Mouse (Mus musculus) urinary bladder, adult 2 months (tissue): ENCODE results near the gene Xlr3a. TPM values are rescaled to one million over a fixed set of nuclear protein-coding genes. Genes with fewer than 3 reads are reported as not detected.
"Not testable (repeated sequence)": the region's sequence is repeated elsewhere in the genome, so short reads cannot be mapped to it uniquely, and the experiment has no call there.

Experiments used
- DNase-seq: peaks from one replicate; pipeline ENCODE4 v3.0.0; 2022; ENCODE audit warnings: low spot score
- polyA plus RNA-seq: library from polyadenylated mRNA; depleted of rRNA; stranded (reverse); fragments of >200 nt; gene quantifications from 2 replicates; pipeline ENCODE4 v1.2.3, GENCODE M21; 2012; rRNA removed

Gene Xlr3a
- 1.5 and 4.1 TPM in 2 replicates for polyA plus RNA-seq

DNA sequence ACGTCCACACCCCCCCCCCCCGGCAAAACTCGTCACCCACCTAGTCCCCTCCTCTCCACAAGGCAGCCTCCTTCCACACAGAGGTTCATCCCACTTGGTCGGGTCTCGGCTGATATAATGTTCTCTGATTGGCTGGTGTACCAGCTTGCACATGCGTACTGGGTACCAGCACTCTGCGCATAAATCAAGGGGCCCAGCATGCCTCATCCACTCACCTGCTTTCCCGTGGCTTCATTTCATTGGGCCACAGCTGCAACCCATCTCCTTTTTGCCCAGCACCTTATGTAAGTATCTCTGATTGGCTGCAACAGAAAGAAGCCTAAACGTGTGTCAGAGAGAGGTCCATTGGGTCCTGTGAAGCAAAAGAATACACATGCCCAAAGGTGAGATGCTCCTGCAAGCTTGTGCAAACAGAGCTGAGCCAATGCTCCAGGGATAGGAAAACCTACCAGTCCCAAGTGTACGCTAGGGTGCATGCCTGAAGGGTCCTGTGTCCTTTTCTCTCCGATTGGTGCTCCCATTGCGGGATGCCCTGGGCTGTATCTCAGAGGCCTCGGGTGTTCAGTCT, at the start of gene Xlr3a:
TSS of gene Xlr3a (minus strand) at position 155 of the 568 bp plus-strand sequence.
- not testable (repeated sequence) for DNase-seq

DNA sequence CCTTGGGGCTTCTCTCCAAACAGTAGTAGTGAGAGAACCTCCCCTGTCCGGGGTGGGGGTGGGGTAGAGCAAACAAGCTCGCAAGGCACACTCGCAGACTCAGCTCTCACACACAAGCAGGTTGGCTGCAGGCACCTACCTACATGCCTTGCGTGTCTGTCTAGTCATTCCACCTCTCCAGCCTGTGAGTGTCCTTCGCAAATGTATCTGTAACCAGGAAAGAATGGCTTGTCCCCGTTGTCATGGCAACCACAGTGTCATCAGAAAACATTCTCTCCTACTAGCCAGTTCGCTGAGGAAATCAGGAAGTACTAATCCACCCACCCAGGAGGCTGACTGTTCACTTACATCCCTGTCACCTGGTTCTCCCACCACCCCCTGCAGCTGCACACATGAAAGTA, 46.3 kb upstream of the Xlr3a start:
- DNase-seq, result not testable (repeated sequence)

DNA sequence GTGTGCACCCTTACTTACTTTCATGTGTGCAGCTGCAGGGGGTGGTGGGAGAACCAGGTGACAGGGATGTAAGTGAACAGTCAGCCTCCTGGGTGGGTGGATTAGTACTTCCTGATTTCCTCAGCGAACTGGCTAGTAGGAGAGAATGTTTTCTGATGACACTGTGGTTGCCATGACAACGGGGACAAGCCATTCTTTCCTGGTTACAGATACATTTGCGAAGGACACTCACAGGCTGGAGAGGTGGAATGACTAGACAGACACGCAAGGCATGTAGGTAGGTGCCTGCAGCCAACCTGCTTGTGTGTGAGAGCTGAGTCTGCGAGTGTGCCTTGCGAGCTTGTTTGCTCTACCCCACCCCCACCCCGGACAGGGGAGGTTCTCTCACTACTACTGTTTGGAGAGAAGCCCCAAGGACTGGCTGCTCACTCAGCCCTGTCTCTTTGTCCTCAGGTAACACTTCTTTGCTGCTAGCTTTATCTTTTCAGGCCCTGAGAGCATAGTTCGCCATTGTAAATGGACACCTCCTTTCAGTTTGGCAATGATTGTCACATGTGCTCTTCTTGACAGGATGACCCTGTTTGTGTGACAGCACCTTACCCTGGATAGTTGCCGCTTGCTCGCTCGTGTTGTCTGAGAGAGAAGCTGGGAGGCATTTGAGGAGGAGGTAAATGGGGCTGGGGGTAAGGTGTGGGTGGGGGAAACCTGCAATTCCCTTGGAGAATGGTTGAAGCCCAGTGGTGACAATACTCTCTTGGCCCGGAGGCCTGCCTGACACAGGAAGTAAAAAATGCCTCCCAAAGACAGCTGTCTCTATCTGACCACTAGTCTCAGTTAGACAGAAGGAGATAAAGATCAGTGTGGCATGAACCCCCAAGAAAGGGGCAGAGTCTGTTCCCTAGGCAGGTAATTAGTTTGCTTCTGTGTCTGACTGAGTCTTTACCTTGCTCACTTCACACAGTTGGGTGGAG, 26.2 kb upstream of the Xlr3a start:
- not testable (repeated sequence) for DNase-seq

DNA sequence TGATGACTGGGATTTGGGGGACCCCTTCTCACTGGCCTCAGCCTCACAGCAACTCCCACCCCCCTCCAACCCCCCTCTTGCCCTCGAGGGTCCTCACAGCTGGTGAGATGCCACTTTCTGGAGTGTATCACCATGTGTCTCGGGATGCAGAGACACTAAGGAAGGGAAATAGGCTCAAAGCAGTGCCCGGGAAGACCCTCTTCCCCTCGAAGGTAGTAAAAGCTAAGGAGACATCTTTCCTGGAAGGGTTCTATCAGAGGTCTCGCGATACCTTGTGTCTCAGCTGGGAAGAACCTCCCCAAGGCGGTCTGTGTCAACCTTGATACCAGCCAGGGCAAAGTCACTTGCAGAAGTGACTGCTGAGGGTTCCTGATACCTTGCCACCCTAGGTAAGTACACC, 19.9 kb upstream of the Xlr3a start, which contains the start of gene Gm14685:
TSS of gene Gm14685 (plus strand) at position 301 of the 400 bp plus-strand sequence.
- DNase-seq, result not testable (repeated sequence)

DNA sequence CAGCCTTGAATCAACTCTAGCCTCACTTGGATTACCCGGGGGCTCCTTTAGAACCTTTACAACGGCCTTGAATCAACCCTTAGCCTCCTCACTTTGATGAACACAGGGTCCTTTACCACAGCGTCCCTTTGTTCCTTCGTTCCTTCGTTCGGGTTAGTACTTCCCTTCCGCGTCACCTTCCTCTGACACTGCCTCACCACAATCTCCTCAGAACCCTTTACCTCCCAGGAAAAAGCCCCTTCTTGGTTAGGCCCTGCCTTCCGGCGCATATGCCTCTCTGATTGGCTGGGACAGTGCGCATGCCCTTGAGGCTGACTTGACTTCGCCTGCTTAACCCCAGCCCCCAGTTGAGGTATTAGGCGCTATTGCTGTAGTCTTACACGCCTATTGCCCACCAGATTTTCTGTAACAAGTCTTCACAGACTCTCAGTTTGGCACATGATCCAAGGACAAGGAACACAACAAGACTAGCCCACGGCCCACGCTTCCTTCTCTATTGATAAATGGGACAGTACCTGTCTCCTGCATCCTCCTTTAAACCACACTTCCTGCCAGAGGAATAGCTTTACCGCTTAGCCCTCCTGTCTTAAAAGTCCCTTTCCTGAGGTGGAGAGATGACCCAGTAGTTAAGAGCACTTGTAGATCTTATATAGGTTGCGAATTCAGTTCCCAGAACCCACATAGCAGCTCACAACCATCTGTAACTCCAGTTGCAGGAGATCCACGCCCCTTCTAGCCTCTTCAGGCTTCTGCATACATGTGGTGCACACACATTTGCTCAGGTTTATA, 14.4 kb downstream of the Xlr3a start, which contains the start of gene Xlr4a:
TSS of gene Xlr4a (minus strand) at position 212 of the 789 bp plus-strand sequence.
- not testable (repeated sequence) for DNase-seq

DNA sequence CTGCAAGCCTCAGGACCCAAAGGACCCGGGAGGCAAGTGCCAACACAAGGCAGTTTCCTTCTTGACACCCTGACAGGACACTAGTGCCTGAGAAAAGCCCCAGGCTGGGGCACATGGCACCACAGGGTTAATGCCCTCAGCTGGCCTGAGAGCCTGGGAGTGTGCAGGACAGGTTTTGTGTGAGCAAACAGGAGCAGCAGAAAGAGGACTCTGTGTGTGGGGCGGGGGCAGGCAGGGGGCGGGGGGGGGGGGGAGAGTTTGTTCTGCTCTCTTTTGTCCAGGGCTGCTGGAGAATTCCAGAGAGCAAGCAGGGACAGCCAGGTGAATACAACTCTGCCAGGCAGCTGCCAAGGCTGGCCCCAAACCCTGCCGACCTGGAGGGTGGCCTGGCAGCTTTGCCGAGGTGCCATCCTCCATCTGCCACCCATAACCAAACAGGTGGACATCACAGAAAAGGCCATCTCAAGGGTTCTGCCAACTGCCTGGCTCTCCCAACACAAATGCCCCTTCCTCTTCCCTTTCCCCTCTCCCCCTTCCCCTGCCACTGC, 30.1 kb downstream of the Xlr3a start:
- not testable (repeated sequence) for DNase-seq

DNA sequence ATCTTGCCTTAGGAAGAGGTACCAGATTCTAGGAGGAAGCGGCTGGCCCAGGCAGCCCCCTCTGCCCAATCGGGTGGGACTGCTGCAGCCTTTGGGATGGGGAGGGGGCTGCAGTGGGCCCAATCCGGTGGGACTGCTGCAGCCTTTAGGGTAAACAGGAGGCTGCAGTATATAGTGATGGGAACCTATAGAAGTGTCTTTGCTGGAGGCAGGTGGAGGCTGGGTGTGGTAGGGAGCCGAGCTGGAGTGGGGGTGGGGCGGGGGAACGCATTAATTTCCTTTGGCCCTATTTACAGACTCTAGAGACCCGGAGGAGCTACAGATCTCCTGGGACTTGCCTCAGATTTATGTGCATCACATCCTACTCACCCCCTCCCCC, 32.5 kb downstream of the Xlr3a start, which contains the start of gene Pnma3:
TSS of gene Pnma3 (plus strand) at position 373 of the 379 bp plus-strand sequence.
- no peak for DNase-seq

DNA sequence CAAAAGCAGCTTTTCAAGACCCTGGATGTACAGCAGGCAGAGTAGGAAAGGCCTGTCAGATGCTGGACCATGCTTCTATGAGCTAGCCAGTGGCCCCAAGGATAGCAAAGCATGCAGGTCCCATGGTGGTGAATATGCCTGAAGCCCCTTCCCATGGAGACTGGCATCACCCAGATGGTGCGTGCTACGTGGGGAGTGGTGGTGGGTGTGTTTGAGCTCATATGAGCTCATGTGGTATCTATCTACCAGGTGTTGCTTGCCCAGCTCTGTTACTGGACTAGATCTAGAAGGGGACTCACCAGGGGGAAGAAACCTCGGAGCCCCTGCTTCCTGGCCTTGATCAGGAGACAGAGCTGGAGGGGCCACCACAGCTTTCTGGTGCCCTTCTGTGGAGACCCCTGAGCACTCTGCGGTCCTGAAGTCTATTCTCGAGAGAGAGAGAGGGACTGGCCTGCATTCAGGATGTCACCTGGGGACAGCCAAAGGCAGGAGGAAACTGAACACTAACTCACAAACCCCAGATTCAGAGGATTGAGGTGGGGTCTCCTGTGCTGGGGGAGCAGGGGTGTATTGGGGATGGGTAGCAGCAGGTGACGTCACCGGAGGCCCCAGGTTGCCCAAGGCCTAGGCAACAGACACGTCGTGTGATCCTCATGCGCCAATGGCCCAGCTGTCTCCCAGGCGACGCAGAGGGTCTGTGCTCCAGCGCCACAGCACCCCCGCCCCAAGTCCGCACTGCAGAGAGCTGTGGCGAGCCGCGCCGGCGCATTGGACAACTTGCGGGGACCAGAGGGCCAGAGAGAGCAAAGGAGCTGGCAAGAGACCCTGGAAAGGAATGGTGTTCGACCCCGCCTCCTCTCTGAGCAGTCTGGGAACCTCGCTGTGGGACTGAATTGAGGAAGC, 33.1 kb downstream of the Xlr3a start:
- no peak for DNase-seq

DNA sequence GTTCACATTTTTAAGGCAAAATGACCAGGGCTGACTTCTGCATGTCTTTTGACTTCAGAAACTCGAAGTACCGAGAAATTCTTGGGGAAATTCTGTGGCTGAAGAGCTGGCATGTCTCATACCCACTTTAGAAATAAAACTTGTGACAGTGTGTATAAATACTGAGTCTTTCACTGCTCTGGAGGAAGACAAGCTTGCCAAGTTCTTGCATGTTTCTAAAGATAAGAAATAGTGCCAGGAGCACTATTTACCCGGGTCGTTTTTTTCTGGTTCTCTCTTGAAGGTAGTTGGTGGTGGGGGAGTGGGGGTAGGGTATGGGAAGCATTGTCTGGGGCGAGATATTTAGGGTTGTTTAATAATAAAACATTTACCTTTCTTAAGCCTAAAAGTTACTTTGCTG, 34.6 kb downstream of the Xlr3a start:
- no peak for DNase-seq

DNA sequence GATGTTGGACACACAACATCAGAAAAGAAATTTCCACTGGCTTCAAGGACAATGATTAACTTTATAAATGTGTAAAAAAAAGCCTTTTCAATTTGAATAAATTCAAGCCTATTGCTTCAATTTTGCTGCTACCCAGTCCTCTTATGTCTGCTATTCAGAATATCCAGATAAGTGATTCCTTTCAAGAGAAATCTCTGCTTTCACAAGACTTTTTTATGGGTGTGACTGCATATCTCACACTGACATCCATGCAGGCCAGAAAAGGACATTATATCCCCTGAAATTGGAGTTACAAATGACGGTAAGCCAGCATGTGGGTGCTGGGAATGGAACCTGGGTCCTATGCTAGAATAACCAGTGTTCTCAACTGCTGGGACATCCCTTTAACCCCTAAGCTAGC, 35.4 kb downstream of the Xlr3a start:
- DNase-seq, result no peak

DNA sequence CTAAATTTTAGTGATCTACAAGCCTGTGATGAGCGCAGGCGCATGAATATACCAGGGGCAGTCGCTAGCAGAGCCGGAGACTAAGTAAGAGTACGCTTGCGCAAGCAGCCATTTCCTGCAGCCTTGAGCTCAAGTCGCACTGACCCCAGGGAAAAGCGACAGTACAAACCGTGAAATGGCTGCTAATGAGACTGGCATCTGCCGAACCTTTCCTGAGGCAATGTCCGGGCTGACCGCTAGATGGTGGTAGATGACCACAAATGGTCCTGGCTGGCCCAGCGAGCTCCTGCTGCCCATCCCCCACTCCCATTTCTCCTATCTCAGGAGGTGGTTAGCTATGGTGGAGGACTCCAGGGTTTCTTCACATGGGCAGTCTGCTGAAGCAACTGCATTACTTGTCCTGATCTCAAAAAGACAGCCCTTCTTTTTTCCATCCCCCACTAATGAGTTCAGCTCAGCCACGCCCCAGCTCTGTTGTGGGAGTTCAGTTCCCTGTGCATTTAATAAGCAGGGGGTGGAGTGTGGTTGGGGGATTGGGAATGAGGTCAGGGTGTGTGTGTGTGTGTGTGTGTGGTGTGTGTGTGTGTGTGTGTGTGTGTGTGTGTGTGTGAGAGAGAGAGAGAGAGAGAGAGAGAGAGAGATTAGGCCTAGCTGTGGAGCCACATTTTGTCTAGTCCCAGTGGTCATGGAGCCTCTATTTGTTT, 42.9 kb downstream of the Xlr3a start:
- peak; percentile 72 for DNase-seq

DNA sequence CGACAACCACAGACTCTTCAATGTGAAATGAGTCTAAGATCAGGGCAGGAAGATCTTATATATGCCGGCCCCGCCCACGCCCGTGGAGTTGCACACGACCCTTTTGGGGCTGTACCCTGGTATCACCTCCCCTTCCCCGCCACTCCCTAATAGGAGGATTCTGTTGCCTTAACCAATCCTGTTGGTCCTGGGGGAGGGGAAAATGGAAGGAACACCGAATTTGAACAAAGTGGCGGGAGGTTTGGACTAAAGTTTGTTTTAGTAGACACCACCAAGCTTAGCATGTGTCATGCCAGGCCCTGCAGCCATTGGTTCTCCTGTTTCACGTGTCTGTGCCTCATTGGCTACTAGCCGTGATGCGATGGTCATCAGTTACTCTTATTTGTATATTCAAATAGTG, 57.2 kb downstream of the Xlr3a start:
- no peak for DNase-seq

DNA sequence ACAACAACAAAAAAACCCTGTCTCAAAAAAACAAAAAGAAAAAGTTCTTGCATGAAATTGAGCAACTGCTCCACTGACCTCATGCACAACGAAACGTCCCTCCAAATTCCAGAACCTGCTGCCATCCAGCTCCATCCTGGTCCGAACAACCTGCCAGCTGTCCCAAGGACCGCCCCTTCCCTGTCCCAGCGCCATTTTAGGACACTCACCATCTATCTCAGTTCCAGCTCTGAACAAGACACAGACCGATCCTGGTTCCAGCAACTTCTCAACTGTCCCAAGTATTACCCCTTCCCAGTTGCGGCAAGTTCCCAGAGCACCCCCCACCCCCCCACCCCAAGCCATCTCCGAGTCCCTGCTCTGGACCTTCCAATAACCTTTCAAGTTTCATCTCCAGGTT, 58.1 kb downstream of the Xlr3a start:
- no peak for DNase-seq

DNA sequence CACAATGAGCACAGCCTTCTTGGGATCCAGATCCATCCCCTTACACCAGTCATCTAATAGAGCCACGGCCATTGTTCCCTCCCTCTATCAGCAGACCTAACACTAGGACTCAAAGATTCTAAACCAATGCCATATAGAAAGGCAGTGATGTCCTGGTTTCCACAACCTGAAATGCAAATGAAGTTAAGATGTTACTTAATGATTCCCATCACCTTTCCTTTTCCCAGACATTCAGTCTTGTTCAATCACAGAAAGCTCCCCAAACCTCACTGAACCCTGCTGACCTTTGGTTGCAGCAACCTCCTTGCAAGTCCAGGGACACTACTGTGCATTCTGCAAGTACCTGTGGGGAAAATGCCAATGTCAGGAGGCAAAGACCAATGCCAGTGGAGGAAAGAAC, 59.9 kb downstream of the Xlr3a start, which contains the start of gene Pnma5:
TSS of gene Pnma5 (minus strand) at position 101 of the 400 bp plus-strand sequence.
- DNase-seq, result no peak

Other genes with a start within 250 kb of the Xlr3a start
- gene Cetn2, start 178.7 kb downstream of the Xlr3a start, polyA plus RNA-seq, result 47.2 and 48.0 TPM in 2 replicates
- gene Nsdhl, start 178.5 kb downstream of the Xlr3a start, polyA plus RNA-seq, result 24.3 and 29.9 TPM in 2 replicates
- 3.8 and 5.4 TPM in 2 replicates for gene Zfp185, start 109.8 kb downstream of the Xlr3a start, polyA plus RNA-seq
- gene Pnma5, start 60.0 kb downstream of the Xlr3a start, polyA plus RNA-seq, result not detected in 2 replicates
- gene Pnma3, start 32.3 kb downstream of the Xlr3a start, polyA plus RNA-seq, result 0.04 and 0.10 TPM in 2 replicates
- gene Xlr4a, start 14.6 kb downstream of the Xlr3a start, polyA plus RNA-seq, result 1.4 and 3.0 TPM in 2 replicates
- gene Gm14685, start 20.0 kb upstream of the Xlr3a start, polyA plus RNA-seq, result 0.04 and 0.06 TPM in 2 replicates
- not detected in 2 replicates for gene Xlr5b, start 51.7 kb upstream of the Xlr3a start, polyA plus RNA-seq
- not detected in 2 replicates for gene DXBay18, start 52.4 kb upstream of the Xlr3a start, polyA plus RNA-seq
- gene Spin2d, start 79.9 kb upstream of the Xlr3a start, polyA plus RNA-seq, result not detected in 2 replicates
- 7.5 and 14.6 TPM in 2 replicates for gene Xlr3b, start 95.1 kb upstream of the Xlr3a start, polyA plus RNA-seq
- gene Xlr4b, start 117.2 kb upstream of the Xlr3a start, polyA plus RNA-seq, result 2.0 and 2.4 TPM in 2 replicates
- gene F8a, start 131.2 kb upstream of the Xlr3a start, polyA plus RNA-seq, result 10.2 and 11.2 TPM in 2 replicates
- 0.52 and 1.3 TPM in 2 replicates for gene Xlr4c, start 146.0 kb upstream of the Xlr3a start, polyA plus RNA-seq
- not detected in 2 replicates for gene Xlr3c, start 168.3 kb upstream of the Xlr3a start, polyA plus RNA-seq
- 0.04 TPM in 1 of 2 replicates, not detected in the other for gene Xlr5a, start 195.9 kb upstream of the Xlr3a start, polyA plus RNA-seq
- gene Xlr5c, start 195.9 kb upstream of the Xlr3a start, polyA plus RNA-seq, result not detected in 2 replicates
- gene Gm45015, start 239.7 kb upstream of the Xlr3a start, polyA plus RNA-seq, result not detected in 2 replicates
- gene Zfp275, start 245.5 kb upstream of the Xlr3a start, polyA plus RNA-seq, result 13.0 and 13.7 TPM in 2 replicates